Mouse (Mus musculus) heart, embryonic 13.5 days (tissue): ENCODE results near the gene Hyal3. TPM values are rescaled to one million over a fixed set of nuclear protein-coding genes. Genes with fewer than 3 reads are reported as not detected.
A peak's percentile ranks its signal among the peaks of the same experiment; 100 is the strongest.
"Not testable (repeated sequence)": the region's sequence is repeated elsewhere in the genome, so short reads cannot be mapped to it uniquely, and the experiment has no call there.

ENCODE experiments used
- ATAC-seq: fragments of 200-750 bp; cut with Nextera tagmentation; 2 replicates; pipeline ENCODE4 v1.8.0; 2017; ENCODE audit warnings: moderate TSS enrichment; ENCODE audit not compliant: insufficient number of reproducible peaks, low FRiP score, low TSS enrichment; ENCODE audit errors: extremely low read depth
- H3K27ac ChIP-seq: fragments of 300-500 bp; sonication (generic); replicated peaks from 2 replicates; pipeline ENCODE4 v1.5.1; 2015; ENCODE audit warnings: moderate library complexity, mild to moderate bottlenecking, inconsistent platforms
- H3K27me3 ChIP-seq: fragments of 300-500 bp; sonication (generic); replicated peaks from 2 replicates; pipeline ENCODE4 v1.6.1; 2015; ENCODE audit warnings: mild to moderate bottlenecking, inconsistent platforms
- H3K36me3 ChIP-seq: fragments of 300-500 bp; sonication (generic); 2 replicates; pipeline ENCODE4 v1.6.1; 2015; ENCODE audit warnings: mild to moderate bottlenecking, inconsistent platforms
- H3K4me1 ChIP-seq: fragments of 300-500 bp; sonication (generic); 2 replicates; pipeline ENCODE4 v1.6.1; 2015; ENCODE audit warnings: inconsistent platforms
- H3K4me2 ChIP-seq: fragments of 300-500 bp; sonication (generic); 2 replicates; pipeline ENCODE4 v1.6.1; 2015; ENCODE audit warnings: inconsistent platforms, mild to moderate bottlenecking, moderate library complexity
- H3K4me3 ChIP-seq: fragments of 300-500 bp; sonication (generic); 2 replicates; pipeline ENCODE4 v1.5.1; 2015; ENCODE audit warnings: moderate library complexity, mild to moderate bottlenecking, inconsistent platforms
- H3K9ac ChIP-seq: fragments of 300-500 bp; sonication (generic); 2 replicates; pipeline ENCODE4 v1.6.1; 2015; ENCODE audit warnings: inconsistent platforms, mild to moderate bottlenecking, moderate library complexity
- H3K9me3 ChIP-seq: fragments of 300-500 bp; sonication (generic); 2 replicates; pipeline ENCODE4 v1.6.1; 2016; ENCODE audit warnings: inconsistent platforms
- WGBS: fragments of 180-500 bp; shearing (Covaris S2); methylation state at CpG from one replicate; pipeline ENCODE4 v1.1.7; 2015; ENCODE audit warnings: mixed read lengths; 5-methylcytosine and 5-hydroxymethylcytosine counted together
- polyA plus RNA-seq: library from polyadenylated mRNA; unstranded; fragments of >200 nt; fragmentation: Nextera tagmentation; extraction: Ambion mirVana; gene quantifications from 2 replicates; pipeline ENCODE4 v1.2.1, GENCODE M21; 2015

Hyal3 gene
- polyA plus RNA-seq, 1 experiment from 2014 or later, result 0.68 TPM

DNA sequence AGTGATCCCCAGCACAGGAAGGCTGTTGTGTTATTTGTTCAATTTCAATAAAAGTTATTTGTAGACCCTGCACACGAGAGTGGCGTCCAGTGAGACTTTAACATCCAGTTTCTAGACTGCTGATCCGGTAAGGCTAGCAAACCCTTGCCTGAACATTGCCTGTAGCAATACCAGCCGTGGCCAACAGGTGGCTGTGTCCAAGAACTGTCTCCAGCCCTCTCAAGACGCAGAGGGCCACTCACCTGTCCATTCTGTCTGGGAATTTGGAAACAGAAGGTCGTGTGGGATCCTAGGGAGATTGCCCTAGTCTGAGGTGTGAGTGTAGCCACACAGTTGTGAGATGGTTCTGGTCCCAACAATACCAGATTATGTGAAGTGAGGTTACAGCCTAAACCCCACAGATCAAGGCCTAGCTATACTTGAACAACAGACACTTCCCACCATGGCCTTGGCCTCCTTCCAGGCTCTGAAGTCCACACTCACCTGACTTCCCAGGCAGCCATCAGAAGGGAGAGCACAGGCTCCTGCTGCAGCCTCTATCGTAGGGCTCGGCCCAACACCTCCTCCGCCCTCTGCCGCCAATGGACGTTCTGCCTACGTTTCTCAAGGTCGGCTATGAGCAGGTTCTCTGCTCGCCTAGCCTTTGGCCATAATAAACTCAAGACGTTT lies 14.4 kb upstream of the Hyal3 start:
- H3K4me2 ChIP-seq, result peak overlapping the region; percentile 81
- H3K9me3 ChIP-seq, result no peaks in the 10 kb centered on the region
- H3K27me3 ChIP-seq, result no peaks in the 10 kb centered on the region
- no peak for ATAC-seq
- peak overlapping the region; percentile 83 for H3K27ac ChIP-seq
- no peak overlapping the region for H3K9ac ChIP-seq
- peak overlapping the region; percentile 17; the same call in 1 of the 2 replicates for H3K4me3 ChIP-seq
- 43% methylated on average over 15 of the region's 15 CpGs for WGBS
- peaks cover 39% of the 10 kb centered on the region for H3K36me3 ChIP-seq
- peaks cover 65% of the 10 kb centered on the region for H3K4me1 ChIP-seq

DNA sequence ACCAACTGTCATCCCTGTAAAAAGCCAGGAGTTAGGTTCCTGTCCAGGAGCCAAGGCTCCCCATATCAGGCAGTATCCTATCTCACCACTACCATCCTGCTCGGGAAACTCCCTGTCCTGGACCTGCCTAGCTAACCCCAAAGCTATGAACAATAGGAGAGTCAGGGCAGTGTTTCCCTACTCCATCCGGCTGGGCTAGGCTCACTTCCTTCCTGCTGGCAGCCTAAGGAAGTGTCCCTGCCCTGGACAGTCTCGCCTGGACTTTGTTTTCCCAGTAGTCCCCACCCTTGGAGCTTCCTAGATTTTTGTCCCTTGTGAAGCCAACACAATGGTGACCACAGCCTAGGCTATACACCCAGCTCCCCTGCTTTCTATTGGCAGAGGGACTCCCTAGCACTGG lies 13.8 kb upstream of the Hyal3 start:
- peak overlapping the region; percentile 83 for H3K27ac ChIP-seq
- 55% methylated on average over 3 of the region's 3 CpGs for WGBS
- no peak for ATAC-seq
- H3K4me2 ChIP-seq, result peak overlapping the region; percentile 81
- H3K4me3 ChIP-seq, result no peak overlapping the region
- no peak overlapping the region for H3K9ac ChIP-seq
- no peaks in the 10 kb centered on the region for H3K27me3 ChIP-seq
- peaks cover 72% of the 10 kb centered on the region for H3K4me1 ChIP-seq
- H3K9me3 ChIP-seq, result no peaks in the 10 kb centered on the region
- peaks cover 39% of the 10 kb centered on the region for H3K36me3 ChIP-seq

DNA sequence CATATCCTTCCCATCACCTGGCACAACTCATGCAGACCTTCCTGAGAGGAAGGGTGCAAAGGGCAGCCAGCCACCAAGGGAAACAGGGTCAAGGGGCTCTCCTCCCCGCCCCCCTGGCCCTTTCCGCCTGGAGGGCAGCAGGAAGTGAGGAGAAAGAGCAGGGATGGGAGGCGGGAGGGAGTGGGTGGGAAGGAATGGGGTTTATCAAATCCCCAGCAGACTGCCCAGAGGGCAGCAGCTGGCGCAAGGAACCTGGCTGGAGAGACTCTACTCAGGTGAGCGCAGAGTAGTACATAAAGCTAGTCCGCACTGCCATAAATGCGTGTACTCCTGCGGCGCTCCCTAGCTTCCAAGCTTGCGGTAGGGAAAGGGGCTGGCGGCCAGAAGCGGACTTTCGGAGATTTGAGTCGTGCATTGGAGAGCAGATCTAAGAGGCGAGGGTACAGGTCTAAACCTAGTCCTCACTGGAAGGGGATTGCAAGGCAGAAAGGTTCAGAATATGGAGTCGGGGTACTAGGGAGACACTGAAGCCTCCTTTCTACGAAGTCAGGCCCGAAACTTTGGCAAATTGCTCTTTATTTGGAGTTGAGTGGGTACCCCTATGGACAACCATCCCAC lies 12.8 kb upstream of the Hyal3 start, which contains the start of gene Hyal2:
Gene Hyal2, plus strand, starts transcription at position 244 of the 618 bp plus-strand sequence.
- WGBS, result 8% methylated on average over 18 of the region's 18 CpGs
- peak within 1 kb of the TSS; percentile 93 for H3K9ac ChIP-seq
- H3K27me3 ChIP-seq, result no peaks in the 10 kb centered on the region
- H3K4me2 ChIP-seq, result peak within 1 kb of the TSS; percentile 81
- H3K36me3 ChIP-seq, result peaks cover 42% of the 10 kb centered on the region
- H3K4me1 ChIP-seq, result peaks cover 69% of the 10 kb centered on the region
- H3K4me3 ChIP-seq, result peak within 1 kb of the TSS; percentile 87
- peak within 1 kb of the TSS; percentile 83 for H3K27ac ChIP-seq
- ATAC-seq, result no peak
- no peaks in the 10 kb centered on the region for H3K9me3 ChIP-seq

DNA sequence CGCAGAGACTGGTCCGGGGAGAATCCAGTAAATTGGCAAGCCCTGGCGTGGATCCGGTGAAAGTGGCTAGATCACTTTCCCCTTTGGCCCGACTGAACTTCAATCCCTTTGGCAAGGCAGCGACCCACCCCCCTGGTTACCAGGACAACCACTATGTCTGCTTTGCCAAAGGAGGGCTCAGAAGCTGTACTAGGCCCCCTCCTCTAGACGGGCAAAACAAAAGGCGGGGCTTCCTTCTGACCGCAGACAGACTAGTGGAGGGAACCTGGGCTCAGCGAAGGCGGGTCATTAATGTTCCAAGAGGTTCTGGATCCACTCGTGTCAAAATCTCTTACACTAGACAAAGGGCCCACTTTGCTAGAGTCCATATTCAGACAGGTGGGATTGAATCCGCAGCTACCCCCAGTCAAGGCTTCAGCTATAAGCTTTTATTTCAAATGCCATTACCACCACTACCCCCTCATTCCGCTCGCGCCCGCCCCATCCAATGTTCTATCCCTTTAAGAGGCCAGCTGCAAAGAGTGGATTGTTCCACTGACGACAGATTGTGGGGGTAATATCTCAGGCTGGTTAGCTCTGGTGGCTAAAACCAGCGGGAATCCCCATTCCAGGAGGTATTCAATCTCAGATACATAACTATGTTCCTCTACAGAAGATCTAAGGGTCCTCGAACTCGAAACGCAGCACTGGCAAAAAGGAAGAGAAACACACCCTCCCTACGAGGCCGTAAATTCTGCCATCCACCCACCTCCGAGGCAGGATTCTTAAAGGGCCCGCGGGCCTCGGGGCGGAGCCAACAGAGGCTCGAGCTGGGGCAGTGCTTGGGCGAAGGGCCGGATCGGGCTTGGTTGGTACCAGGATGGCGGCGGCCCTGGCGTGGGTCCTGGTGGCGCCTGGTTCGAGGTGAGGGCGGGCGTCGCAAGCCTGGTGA lies 12.0 kb upstream of the Hyal3 start:
- Histone ChIP-seq H3K4me1 (peaks cover 66% of the 10 kb centered on the region), H3K27me3 (no peaks in the 10 kb centered on the region), H3K4me3 (peak overlapping the region; percentile 87), H3K27ac (peak overlapping the region; percentile 83), H3K9me3 (no peaks in the 10 kb centered on the region), H3K9ac (peak overlapping the region; percentile 93), H3K36me3 (peaks cover 50% of the 10 kb centered on the region), H3K4me2 (peak overlapping the region; percentile 81)
- WGBS, result under 1% methylated on average over 41 of the region's 41 CpGs
- ATAC-seq, result peak; percentile 77

DNA sequence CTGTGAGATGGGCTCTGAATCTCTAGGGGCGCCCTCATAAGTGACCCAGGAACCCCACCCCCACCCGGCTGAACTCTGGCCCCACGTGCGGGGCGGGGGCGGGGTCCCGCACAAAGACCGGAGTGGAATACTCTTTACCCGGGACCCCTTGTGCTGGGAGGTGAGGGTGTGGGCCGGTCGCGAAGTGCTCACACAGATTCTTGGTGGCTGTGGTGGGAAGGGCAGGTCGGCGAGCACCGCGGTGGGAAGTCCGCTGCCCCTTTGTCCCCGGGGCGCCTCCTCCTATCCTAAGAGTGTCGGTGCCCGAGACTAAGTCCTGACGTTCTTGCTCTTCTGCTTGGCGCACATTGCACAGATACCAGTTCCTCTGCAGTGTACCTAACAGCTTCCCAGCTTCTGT lies 11.3 kb upstream of the Hyal3 start:
- Histone ChIP-seq H3K4me1 (peaks cover 59% of the 10 kb centered on the region), H3K27ac (peak overlapping the region; percentile 83), H3K4me2 (peak overlapping the region; percentile 81), H3K36me3 (peaks cover 53% of the 10 kb centered on the region), H3K9ac (peak overlapping the region; percentile 93), H3K27me3 (no peaks in the 10 kb centered on the region), H3K4me3 (peak overlapping the region; percentile 87), H3K9me3 (no peaks in the 10 kb centered on the region)
- WGBS, result under 1% methylated on average over 23 of the region's 23 CpGs
- peak; percentile 20 for ATAC-seq

DNA sequence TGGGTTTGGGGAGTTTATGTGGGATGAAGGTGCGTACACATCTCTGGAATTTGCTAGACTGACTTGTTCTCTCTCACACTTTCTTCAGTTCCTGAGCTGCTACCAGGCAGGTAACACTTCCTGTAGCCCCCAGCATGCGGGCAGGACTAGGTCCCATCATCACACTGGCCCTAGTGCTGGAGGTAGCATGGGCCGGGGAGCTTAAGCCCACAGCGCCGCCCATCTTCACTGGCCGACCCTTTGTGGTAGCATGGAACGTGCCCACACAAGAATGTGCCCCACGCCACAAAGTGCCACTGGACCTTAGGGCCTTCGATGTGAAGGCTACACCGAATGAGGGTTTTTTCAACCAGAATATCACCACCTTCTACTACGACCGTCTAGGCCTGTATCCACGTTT lies 10.6 kb upstream of the Hyal3 start:
- H3K36me3 ChIP-seq, result peaks cover 53% of the 10 kb centered on the region
- peaks cover 57% of the 10 kb centered on the region for H3K4me1 ChIP-seq
- peak overlapping the region; percentile 83 for H3K27ac ChIP-seq
- H3K9ac ChIP-seq, result peak overlapping the region; percentile 93
- peak overlapping the region; percentile 81 for H3K4me2 ChIP-seq
- H3K4me3 ChIP-seq, result peak overlapping the region; percentile 87
- ATAC-seq, result no peak
- H3K9me3 ChIP-seq, result no peaks in the 10 kb centered on the region
- H3K27me3 ChIP-seq, result no peaks in the 10 kb centered on the region
- 50% methylated on average over 13 of the region's 13 CpGs for WGBS

DNA sequence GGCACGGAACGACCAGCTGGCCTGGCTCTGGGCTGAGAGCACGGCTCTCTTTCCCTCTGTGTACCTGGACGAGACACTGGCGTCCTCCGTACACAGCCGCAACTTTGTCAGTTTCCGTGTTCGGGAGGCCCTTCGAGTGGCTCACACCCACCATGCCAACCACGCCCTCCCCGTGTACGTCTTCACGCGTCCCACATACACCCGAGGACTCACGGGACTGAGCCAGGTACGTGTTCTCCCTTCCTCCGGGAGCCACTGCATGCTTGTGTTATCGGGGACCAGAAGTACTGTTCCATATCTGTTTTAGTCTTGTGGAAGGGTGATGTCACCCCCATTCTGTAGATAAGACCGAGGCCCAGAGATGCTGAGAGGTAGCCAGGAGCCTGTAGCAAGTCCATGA lies 9.8 kb upstream of the Hyal3 start:
- Histone ChIP-seq H3K9ac (peak overlapping the region; percentile 93), H3K9me3 (no peaks in the 10 kb centered on the region), H3K4me1 (peaks cover 55% of the 10 kb centered on the region), H3K4me3 (peak overlapping the region; percentile 87), H3K4me2 (peak overlapping the region; percentile 81), H3K27ac (peak overlapping the region; percentile 83), H3K27me3 (no peaks in the 10 kb centered on the region), H3K36me3 (peaks cover 47% of the 10 kb centered on the region)
- no peak for ATAC-seq
- 57% methylated on average over 21 of the region's 21 CpGs for WGBS

DNA sequence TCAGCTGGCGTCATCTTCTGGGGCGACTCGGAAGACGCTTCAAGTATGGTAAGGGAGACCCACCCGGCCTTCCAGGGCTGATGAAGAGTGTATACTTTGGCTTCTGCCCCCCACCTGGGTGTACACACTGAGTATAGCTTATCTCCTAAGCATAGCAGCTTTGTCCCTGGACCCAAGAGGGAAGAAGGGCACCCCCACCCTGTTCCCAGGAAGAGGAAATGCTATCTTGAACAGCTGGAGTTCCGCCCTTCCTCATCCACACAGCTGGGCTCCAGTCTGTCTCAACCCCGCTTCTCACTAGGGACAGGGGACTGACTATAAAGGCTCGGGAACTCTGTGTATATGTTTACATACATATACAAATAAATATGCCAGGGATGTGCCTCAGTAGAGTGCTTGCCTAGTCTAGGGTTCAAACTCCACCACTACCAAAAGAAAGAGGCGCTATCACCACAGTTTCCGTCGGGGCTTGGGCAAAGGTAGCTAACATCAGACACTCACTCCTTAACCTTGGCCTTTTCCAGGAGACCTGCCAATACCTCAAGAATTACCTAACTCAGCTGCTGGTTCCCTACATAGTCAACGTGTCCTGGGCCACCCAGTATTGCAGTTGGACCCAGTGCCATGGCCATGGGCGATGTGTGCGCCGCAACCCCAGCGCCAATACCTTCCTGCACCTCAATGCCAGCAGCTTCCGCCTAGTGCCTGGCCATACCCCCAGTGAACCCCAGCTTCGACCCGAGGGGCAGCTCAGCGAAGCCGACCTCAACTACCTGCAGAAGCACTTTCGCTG lies 8.9 kb upstream of the Hyal3 start:
- peak overlapping the region; percentile 93 for H3K9ac ChIP-seq
- H3K27me3 ChIP-seq, result no peaks in the 10 kb centered on the region
- H3K9me3 ChIP-seq, result no peaks in the 10 kb centered on the region
- peak overlapping the region; percentile 87 for H3K4me3 ChIP-seq
- no peak for ATAC-seq
- 85% methylated on average over 22 of the region's 22 CpGs for WGBS
- peak overlapping the region; percentile 81 for H3K4me2 ChIP-seq
- H3K27ac ChIP-seq, result peak overlapping the region; percentile 21; the same call in 1 of the 2 replicates
- peaks cover 55% of the 10 kb centered on the region for H3K4me1 ChIP-seq
- peaks cover 47% of the 10 kb centered on the region for H3K36me3 ChIP-seq

DNA sequence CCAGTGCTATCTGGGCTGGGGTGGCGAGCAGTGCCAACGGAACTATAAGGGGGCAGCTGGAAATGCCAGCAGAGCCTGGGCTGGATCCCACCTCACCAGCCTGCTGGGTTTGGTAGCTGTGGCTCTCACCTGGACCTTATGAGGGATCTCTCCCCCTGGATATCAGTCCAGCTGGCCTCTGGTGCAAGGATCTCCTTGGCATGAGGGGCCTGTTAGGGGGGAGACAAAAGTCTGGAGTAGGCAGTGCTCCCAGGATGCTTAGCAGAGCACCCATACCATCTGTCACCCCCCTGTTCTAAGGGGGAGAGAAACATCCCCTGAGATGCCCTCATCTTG lies 8.3 kb upstream of the Hyal3 start:
- Histone ChIP-seq H3K27ac (no peak overlapping the region), H3K4me3 (no peak overlapping the region), H3K4me1 (peaks cover 56% of the 10 kb centered on the region), H3K9me3 (no peaks in the 10 kb centered on the region), H3K36me3 (peaks cover 47% of the 10 kb centered on the region), H3K9ac (peak overlapping the region; percentile 26; the same call in 1 of the 2 replicates), H3K27me3 (no peaks in the 10 kb centered on the region), H3K4me2 (no peak overlapping the region)
- WGBS, result 93% methylated on average over 2 of the region's 2 CpGs
- no peak for ATAC-seq

DNA sequence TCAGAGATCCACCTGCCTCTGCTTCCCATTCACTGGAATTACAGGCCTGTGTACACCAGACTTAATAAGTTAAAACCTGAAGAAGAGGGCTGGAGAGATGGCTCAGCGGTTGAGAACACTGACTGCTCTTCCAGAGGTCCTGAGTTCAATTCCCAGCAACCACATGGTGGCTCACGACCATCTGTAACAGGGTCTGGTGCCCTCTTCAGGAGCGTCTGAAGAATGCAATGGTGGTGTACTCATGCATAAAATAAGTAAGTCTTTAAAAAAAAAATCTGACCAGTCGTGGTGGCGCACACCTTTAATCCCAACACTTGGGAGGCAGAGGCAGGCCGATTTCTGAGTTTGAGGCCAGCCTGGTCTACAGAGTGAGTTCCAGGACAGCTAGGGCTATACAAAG lies 6.8 kb upstream of the Hyal3 start:
- peaks cover 47% of the 10 kb centered on the region for H3K36me3 ChIP-seq
- H3K9me3 ChIP-seq, ATAC-seq, H3K4me2 ChIP-seq, H3K27ac ChIP-seq, H3K9ac ChIP-seq, H3K27me3 ChIP-seq, H3K4me3 ChIP-seq: not testable (repeated sequence)
- H3K4me1 ChIP-seq, result peaks cover 54% of the 10 kb centered on the region
- WGBS, result 84% methylated on average over 6 of the region's 6 CpGs
